Mouse (Mus musculus) kidney, postnatal 0 days (tissue): ENCODE measurements around the gene Pim3. TPM values are rescaled to one million over a fixed set of nuclear protein-coding genes. Genes with fewer than 3 reads are reported as not detected.

Experiments
- ATAC-seq: fragments of 200-750 bp; cut with Nextera tagmentation; replicated peaks from 2 replicates; pipeline ENCODE4 v1.8.0; 2017; ENCODE audit warnings: low read depth, moderate number of reproducible peaks, moderate TSS enrichment, moderate library complexity; ENCODE audit not compliant: low FRiP score
- DNase-seq: peaks from one replicate; pipeline ENCODE4 v3.0.0-alpha.2; 2016; ENCODE audit warnings: low spot score
- H3K27ac ChIP-seq: fragments of 300-500 bp; sonication (generic); 2 replicates; pipeline ENCODE4 v1.5.1; 2014; ENCODE audit warnings: mild to moderate bottlenecking
- H3K27me3 ChIP-seq: fragments of 300-500 bp; sonication (generic); 2 replicates; pipeline ENCODE4 v1.6.1; 2014; ENCODE audit warnings: low read length, mixed read lengths; ENCODE audit not compliant: insufficient read depth
- H3K36me3 ChIP-seq: fragments of 300-500 bp; sonication (generic); 2 replicates; pipeline ENCODE4 v1.6.1; 2014; ENCODE audit warnings: low read length, mixed read lengths; ENCODE audit not compliant: insufficient read depth
- H3K4me1 ChIP-seq: fragments of 300-500 bp; sonication (generic); replicated peaks from 2 replicates; pipeline ENCODE4 v1.6.1; 2014; ENCODE audit warnings: antibody characterized with exemption, low read length, mixed read lengths; ENCODE audit not compliant: insufficient read depth
- H3K4me2 ChIP-seq: fragments of 300-500 bp; sonication (generic); 2 replicates; pipeline ENCODE4 v1.6.1; 2014; ENCODE audit warnings: mild to moderate bottlenecking, low read length, moderate library complexity, mixed read lengths
- H3K4me3 ChIP-seq: fragments of 300-500 bp; sonication (generic); replicated peaks from 2 replicates; pipeline ENCODE4 v1.5.1; 2014; ENCODE audit warnings: low read depth, low read length
- H3K9ac ChIP-seq: fragments of 300-500 bp; sonication (generic); 2 replicates; pipeline ENCODE4 v1.6.1; 2014; ENCODE audit warnings: low read depth, low read length
- H3K9me3 ChIP-seq: fragments of 300-500 bp; sonication (generic); replicated peaks from 2 replicates; pipeline ENCODE4 v1.6.1; 2016; ENCODE audit warnings: low read length, inconsistent platforms, mixed read lengths
- CTCF ChIP-seq: IDR thresholded peaks from 2 replicates; pipeline ENCODE4 v1.5.1; 2016; ENCODE audit warnings: antibody characterized with exemption, low read depth, mild to moderate bottlenecking, moderate library complexity
- WGBS: fragments of 180-500 bp; shearing (Covaris S2); extraction: QIAGEN DNeasy Blood & Tissue Kit; methylation state at CpG from one replicate; pipeline ENCODE4 v1.1.7; 2014; 5-methylcytosine and 5-hydroxymethylcytosine counted together
- polyA plus RNA-seq: library from polyadenylated mRNA; unstranded; fragments of >200 nt; fragmentation: Nextera tagmentation; extraction: Ambion mirVana; gene quantifications from 2 replicates; pipeline ENCODE4 v1.2.1, GENCODE M21; 2015

The Pim3 gene
- polyA plus RNA-seq, 1 experiment from 2014 or later: 88.6 TPM

GRCm38 (mm10) chr15:88828800-88829705 is 32.9 kb upstream of the Pim3 start:
- no peak overlapping the region for H3K4me3 ChIP-seq
- ATAC-seq: peak; percentile 82
- H3K9me3 ChIP-seq: no peaks in the 10 kb centered on the region
- H3K27ac ChIP-seq: no peak overlapping the region
- peak; percentile 82 for TF ChIP-seq CTCF
- H3K9ac ChIP-seq: no peak overlapping the region
- DNase-seq: peak; percentile 87
- WGBS: 55% methylated on average over 16 of the region's 17 CpGs
- no peaks in the 10 kb centered on the region; the same call in none of the 2 replicates for H3K4me1 ChIP-seq
- H3K27me3 ChIP-seq: no peaks in the 10 kb centered on the region
- H3K4me2 ChIP-seq: no peak overlapping the region
- H3K36me3 ChIP-seq: peaks cover 20% of the 10 kb centered on the region; the same call in 1 of the 2 replicates

GRCm38 (mm10) chr15:88829791-88830440 is 32.1 kb upstream of the Pim3 start:
- TF ChIP-seq CTCF: peak; percentile 10; the same call in 1 of the 2 replicates
- no peak overlapping the region for H3K4me3 ChIP-seq
- no peak overlapping the region for H3K27ac ChIP-seq
- no peak overlapping the region for H3K4me2 ChIP-seq
- H3K4me1 ChIP-seq: no peaks in the 10 kb centered on the region; the same call in none of the 2 replicates
- H3K36me3 ChIP-seq: peaks cover 11% of the 10 kb centered on the region; the same call in 1 of the 2 replicates
- H3K27me3 ChIP-seq: no peaks in the 10 kb centered on the region
- DNase-seq (no peak), ATAC-seq (no peak)
- no peak overlapping the region for H3K9ac ChIP-seq
- WGBS: 67% methylated on average over 6 of the region's 6 CpGs
- H3K9me3 ChIP-seq: no peaks in the 10 kb centered on the region

GRCm38 (mm10) chr15:88830696-88831095 is 31.3 kb upstream of the Pim3 start:
- Histone ChIP-seq H3K9ac (no peak overlapping the region), H3K4me2 (no peak overlapping the region), H3K36me3 (0 out of 2 replicates have a peak, but pooled peaks cover 7% of the 10 kb centered on the region), H3K4me3 (no peak overlapping the region), H3K27ac (peak overlapping the region; percentile 81), H3K4me1 (no peaks in the 10 kb centered on the region; the same call in none of the 2 replicates), H3K9me3 (no peaks in the 10 kb centered on the region), H3K27me3 (no peaks in the 10 kb centered on the region)
- DNase-seq: peak; percentile 38
- peak; percentile 47 for ATAC-seq
- 55% methylated on average over 5 of the region's 5 CpGs for WGBS
- TF ChIP-seq CTCF: no peak

GRCm38 (mm10) chr15:88831482-88831881 is 30.5 kb upstream of the Pim3 start:
- Histone ChIP-seq H3K4me2 (no peak overlapping the region), H3K9me3 (no peaks in the 10 kb centered on the region), H3K36me3 (0 out of 2 replicates have a peak, but pooled peaks cover under 1% of the 10 kb centered on the region), H3K27ac (peak overlapping the region; percentile 81), H3K27me3 (no peaks in the 10 kb centered on the region), H3K4me3 (no peak overlapping the region), H3K4me1 (no peaks in the 10 kb centered on the region; the same call in none of the 2 replicates), H3K9ac (no peak overlapping the region)
- peak; percentile 46; the same call in 1 of the 2 replicates for ATAC-seq
- peak; percentile 72 for DNase-seq
- 31% methylated on average over 5 of the region's 5 CpGs for WGBS
- TF ChIP-seq CTCF: no peak

GRCm38 (mm10) chr15:88832536-88832935 is 29.4 kb upstream of the Pim3 start:
- no peaks in the 10 kb centered on the region for H3K9me3 ChIP-seq
- no peak for TF ChIP-seq CTCF
- no peak overlapping the region for H3K9ac ChIP-seq
- DNase-seq (no peak), ATAC-seq (no peak)
- H3K4me3 ChIP-seq: no peak overlapping the region
- WGBS: 73% methylated on average over 9 of the region's 9 CpGs
- H3K27me3 ChIP-seq: no peaks in the 10 kb centered on the region
- no peak overlapping the region for H3K4me2 ChIP-seq
- H3K36me3 ChIP-seq: no peaks in the 10 kb centered on the region
- peak overlapping the region; percentile 81; the same call in 1 of the 2 replicates for H3K27ac ChIP-seq
- H3K4me1 ChIP-seq: peaks cover 2% of the 10 kb centered on the region

GRCm38 (mm10) chr15:88836031-88836430 is 26.0 kb upstream of the Pim3 start:
- 78% methylated on average over 6 of the region's 6 CpGs for WGBS
- H3K27me3 ChIP-seq: no peaks in the 10 kb centered on the region
- no peaks in the 10 kb centered on the region for H3K36me3 ChIP-seq
- peak overlapping the region; percentile 22; the same call in 1 of the 2 replicates for H3K27ac ChIP-seq
- no peak for DNase-seq
- H3K4me3 ChIP-seq: no peak overlapping the region
- H3K9ac ChIP-seq: no peak overlapping the region
- 0 out of 2 replicates have a peak, but pooled peaks have one; percentile 22 for ATAC-seq
- H3K4me1 ChIP-seq: peaks cover 24% of the 10 kb centered on the region
- H3K4me2 ChIP-seq: no peak overlapping the region
- no peaks in the 10 kb centered on the region for H3K9me3 ChIP-seq
- TF ChIP-seq CTCF: peak; percentile 57
